Mouse (Mus musculus): ENCODE data around the gene Gm4792.

DNA sequence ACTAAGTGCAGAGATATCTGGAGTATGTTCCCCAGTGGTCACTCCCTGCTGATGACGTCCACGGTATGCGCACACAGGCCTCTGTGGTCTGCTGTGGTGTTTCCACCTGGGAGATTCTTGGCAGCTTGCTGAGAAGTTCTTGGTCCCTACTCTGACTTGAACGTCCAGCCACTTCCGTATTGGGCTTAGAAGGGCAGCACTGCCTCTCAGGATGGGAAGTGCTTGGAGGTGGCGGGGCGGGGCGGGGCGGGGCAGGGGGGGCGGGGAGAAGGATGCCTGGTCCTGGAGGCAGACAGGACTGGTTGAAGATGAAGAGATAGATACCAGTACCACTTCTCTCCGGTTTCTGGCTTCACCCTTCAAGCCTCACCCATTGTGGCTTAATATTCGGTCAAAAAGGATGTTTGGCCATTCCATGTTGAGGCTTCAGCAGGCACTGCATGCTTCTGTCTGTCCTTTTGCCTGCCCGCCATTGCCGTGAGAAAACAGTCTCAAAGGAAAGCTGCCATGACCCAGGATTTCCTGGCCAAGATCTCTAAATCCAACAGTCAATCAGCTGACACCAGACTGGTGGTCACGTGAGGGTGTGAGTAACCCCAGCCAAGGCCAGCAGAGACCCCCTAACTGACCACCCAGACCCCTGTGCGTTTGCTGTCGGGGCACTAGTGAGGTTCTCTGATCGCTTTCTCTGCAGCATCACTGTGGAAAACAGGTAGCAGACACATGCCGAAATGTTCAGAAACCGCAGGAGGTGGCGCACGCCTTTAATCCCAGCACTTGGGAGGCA lies 46.3 kb upstream of the Gm4792 start:
- TF ChIP-seq POLR2A (IDR thresholded peaks at IDR 0.05; ENCODE audit: low read depth, low read length): peak; percentile 68
- peak; percentile 58; the same call in 1 of the 2 replicates for TF ChIP-seq TCF12 (IDR thresholded peaks at IDR 0.05; ENCODE audit: low read depth, low read length)
- TF ChIP-seq CTCF (conservative IDR thresholded peaks at IDR 0.05 in 1 of 2, IDR thresholded peaks at IDR 0.05 in 1 of 2; ENCODE audit: low read depth in 2 of 2, low read length in 2 of 2): no peak
- no peak for TF ChIP-seq ETS1 (conservative IDR thresholded peaks at IDR 0.05; ENCODE audit: low read depth, low read length)
- TF ChIP-seq ZNF384 (IDR thresholded peaks at IDR 0.05; ENCODE audit: low read depth, low read length): no peak
- no peak for TF ChIP-seq EP300 (IDR thresholded peaks at IDR 0.05; ENCODE audit: low read length)
- TF ChIP-seq MXI1 (IDR thresholded peaks at IDR 0.05; ENCODE audit: low read depth, low read length): no peak
- no peak for TF ChIP-seq KAT2A (IDR thresholded peaks at IDR 0.05; ENCODE audit: insufficient replicate concordance, low read length)
- no peak for TF ChIP-seq GABPA (IDR thresholded peaks at IDR 0.05; ENCODE audit: insufficient replicate concordance, low read depth, low read length)
- TF ChIP-seq ZC3H11A (IDR thresholded peaks at IDR 0.05; ENCODE audit: low read depth, low read length): no peak
- TF ChIP-seq MYC (IDR thresholded peaks at IDR 0.05; ENCODE audit: low read depth, low read length): no peak
- no peak for TF ChIP-seq MAFK (IDR thresholded peaks at IDR 0.05; ENCODE audit: insufficient replicate concordance, low read length)
- TF ChIP-seq ZKSCAN1 (IDR thresholded peaks at IDR 0.05; ENCODE audit: borderline replicate concordance, low read depth, low read length): no peak
